Mouse (Mus musculus) G1E (cell line): ENCODE measurements at regions not wholly inside any gene's neighbourhood (a gene's known extent, or its start where the extent isn't known, plus 50 kb on each side); places are given as distances from the start of the nearest gene placed in this dataset.

ENCODE experiments used
- CTCF ChIP-seq: IDR thresholded peaks from 2 replicates; pipeline ENCODE4 v1.5.1; 2012; ENCODE audit warnings: low read depth, low read length, inconsistent platforms, mixed read lengths
- TAL1 ChIP-seq: conservative IDR thresholded peaks from 2 replicates; pipeline ENCODE4 v1.6.1; 2012; ENCODE audit warnings: low read depth, low read length, inconsistent platforms, mixed read lengths

DNA sequence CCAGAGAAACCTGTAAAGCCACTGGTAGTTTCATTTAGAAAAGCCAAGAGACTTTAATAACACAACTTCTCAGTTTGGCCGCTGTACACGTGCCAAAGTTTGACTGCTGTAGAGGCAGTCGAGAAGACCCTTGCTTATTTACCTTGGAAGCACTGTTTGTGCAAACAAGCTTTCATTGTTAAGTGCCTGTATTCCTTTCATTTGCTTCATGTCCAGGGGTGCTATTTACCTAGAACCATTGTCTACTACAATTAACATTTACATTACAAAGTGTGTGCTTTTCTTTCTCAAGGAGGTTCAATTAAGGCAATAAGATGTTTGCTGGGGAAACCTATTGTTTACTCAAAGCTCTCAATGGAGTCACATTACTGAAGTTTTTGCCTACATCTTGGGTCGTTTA is 236.9 kb downstream of the Mef2c start:
- TF ChIP-seq CTCF (no peak), TAL1 (no peak)
